Mouse (Mus musculus) forebrain, embryonic 10.5 days (tissue): Measurements from ENCODE around the gene Riiad1. TPM values are rescaled to one million over a fixed set of nuclear protein-coding genes. Genes with fewer than 3 reads are reported as not detected.

Source experiments
- DNase-seq: peaks from one replicate; pipeline ENCODE4 v3.0.0-alpha.2; 2017; ENCODE audit warnings: low spot score; ENCODE audit errors: extremely low spot score
- H3K27ac ChIP-seq: fragments of 300-500 bp; sonication (generic); 2 replicates; pipeline ENCODE4 v1.5.1; 2016; ENCODE audit warnings: mild to moderate bottlenecking
- H3K27me3 ChIP-seq: fragments of 300-500 bp; sonication (generic); 2 replicates; pipeline ENCODE4 v1.6.1; 2016; ENCODE audit warnings: mild to moderate bottlenecking; ENCODE audit not compliant: poor library complexity, severe bottlenecking
- H3K36me3 ChIP-seq: fragments of 300-500 bp; sonication (generic); replicated peaks from 2 replicates; pipeline ENCODE4 v1.6.1; 2016; ENCODE audit warnings: mild to moderate bottlenecking, moderate library complexity
- H3K4me1 ChIP-seq: fragments of 300-500 bp; sonication (generic); 2 replicates; pipeline ENCODE4 v1.6.1; 2016
- H3K4me3 ChIP-seq: fragments of 300-500 bp; sonication (generic); 2 replicates; pipeline ENCODE4 v1.5.1; 2016; ENCODE audit warnings: mild to moderate bottlenecking, moderate library complexity
- H3K9me3 ChIP-seq: fragments of 300-500 bp; sonication (generic); 2 replicates; pipeline ENCODE4 v1.6.1; 2016; ENCODE audit warnings: mild to moderate bottlenecking, moderate library complexity
- WGBS: fragments of 180-500 bp; shearing (Covaris S2); methylation state at CpG from one replicate; pipeline ENCODE4 v1.1.7; 2016; 5-methylcytosine and 5-hydroxymethylcytosine counted together
- polyA plus RNA-seq: library from polyadenylated mRNA; unstranded; fragments of >200 nt; fragmentation: Nextera tagmentation; extraction: Ambion mirVana; gene quantifications from 2 replicates; pipeline ENCODE4 v1.2.1, GENCODE M21; 2016

Gene Riiad1
- polyA plus RNA-seq, 1 experiment from 2014 or later = 6.0 TPM

DNA sequence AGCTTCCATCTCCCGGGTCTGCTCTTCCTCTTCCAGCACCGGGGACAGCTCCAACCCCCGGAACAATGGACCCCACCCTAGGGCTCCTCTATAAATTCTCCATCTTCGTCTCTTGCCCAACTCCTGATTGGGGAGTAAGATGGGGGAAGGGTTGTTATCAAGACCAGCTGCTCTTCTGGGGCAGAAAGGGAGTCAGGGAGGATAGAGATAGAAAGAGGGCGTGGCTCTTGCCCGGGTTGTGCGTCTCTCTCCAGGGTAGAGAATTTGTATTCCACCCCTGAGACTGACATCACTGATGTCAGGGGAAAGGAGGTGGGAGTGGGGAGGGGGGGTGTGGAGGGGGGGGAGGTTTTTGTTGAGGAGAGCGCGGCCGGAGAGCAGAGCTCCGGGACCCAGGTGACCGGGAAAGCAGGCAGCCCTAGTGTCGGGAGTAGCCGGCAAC is 2.1 kb downstream of the Riiad1 start, which contains the start of gene Celf3:
Gene Celf3, plus strand, starts transcription at position 315 of the 442 bp plus-strand sequence.
- peak; percentile 70 for DNase-seq
- Histone ChIP-seq H3K4me1 (peaks cover 82% of the 10 kb centered on the region), H3K4me3 (peak within 1 kb of the TSS; percentile 59), H3K27ac (peak within 1 kb of the TSS; percentile 86), H3K36me3 (no peaks in the 10 kb centered on the region), H3K9me3 (no peaks in the 10 kb centered on the region), H3K27me3 (peaks cover 43% of the 10 kb centered on the region)
- WGBS = 1% methylated on average over 14 of the region's 14 CpGs

DNA sequence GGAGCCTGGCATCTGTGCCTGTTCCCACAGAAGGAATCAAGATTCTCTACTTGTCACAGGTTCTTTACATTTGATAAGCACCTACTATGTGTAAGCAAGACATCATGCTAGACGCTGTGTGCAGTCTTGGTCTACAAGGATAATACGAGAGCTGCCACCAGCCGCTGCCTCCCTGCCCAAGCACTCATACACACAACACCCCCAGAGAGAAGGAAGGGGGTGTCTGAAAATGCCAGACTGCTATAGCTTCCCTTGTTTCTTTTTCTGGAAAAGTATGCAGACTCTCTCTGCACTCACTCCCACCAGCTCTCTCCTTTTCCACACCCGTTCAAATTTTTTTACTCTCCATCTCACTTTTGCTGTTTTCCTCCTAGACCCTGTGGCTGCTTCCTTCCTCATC is 2.7 kb downstream of the Riiad1 start:
- 56% methylated on average over 4 of the region's 4 CpGs for WGBS
- Histone ChIP-seq H3K4me1 (peaks cover 82% of the 10 kb centered on the region), H3K4me3 (peak overlapping the region; percentile 59; the same call in 1 of the 2 replicates), H3K9me3 (no peaks in the 10 kb centered on the region), H3K36me3 (no peaks in the 10 kb centered on the region), H3K27me3 (peaks cover 44% of the 10 kb centered on the region), H3K27ac (peak overlapping the region; percentile 86)
- no peak for DNase-seq

DNA sequence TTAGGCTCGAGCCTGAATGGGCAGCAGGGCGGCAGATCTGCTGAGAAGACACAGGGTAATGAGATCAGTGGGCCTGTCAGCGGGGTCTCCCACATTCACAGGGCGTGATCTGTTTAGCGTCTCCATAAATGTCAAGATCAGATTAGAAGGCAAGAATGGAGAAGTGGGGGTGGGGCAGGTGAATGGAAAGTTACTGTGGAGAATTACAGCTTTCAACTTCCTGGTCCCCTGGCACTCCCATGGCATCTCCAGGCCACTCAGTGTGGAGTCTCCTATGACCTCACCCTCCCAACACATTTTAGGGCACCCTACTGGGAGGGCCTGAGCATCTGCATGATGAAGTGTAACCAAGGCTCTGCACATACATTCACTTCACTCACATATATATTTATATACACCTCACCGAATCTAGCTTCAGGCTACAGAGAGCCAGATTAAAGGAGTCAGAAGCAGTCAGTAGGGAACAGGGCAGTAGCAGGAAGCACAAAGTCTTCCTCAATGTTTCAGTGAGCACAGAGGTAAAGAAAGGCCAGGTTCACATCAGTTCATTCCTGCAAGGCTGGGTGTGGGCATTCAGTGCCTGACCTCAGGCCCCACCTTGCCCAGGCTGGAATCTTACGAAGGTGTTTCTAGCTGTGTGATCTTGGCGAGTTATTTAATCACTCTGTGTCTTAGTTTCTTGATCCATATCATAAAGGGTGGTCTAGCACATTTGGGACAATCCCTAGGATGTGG is 3.7 kb downstream of the Riiad1 start:
- no peak overlapping the region for H3K4me3 ChIP-seq
- WGBS = 80% methylated on average over 8 of the region's 8 CpGs
- no peaks in the 10 kb centered on the region for H3K9me3 ChIP-seq
- no peak for DNase-seq
- peaks cover 40% of the 10 kb centered on the region for H3K27me3 ChIP-seq
- no peak overlapping the region for H3K27ac ChIP-seq
- no peaks in the 10 kb centered on the region for H3K36me3 ChIP-seq
- peaks cover 77% of the 10 kb centered on the region for H3K4me1 ChIP-seq

DNA sequence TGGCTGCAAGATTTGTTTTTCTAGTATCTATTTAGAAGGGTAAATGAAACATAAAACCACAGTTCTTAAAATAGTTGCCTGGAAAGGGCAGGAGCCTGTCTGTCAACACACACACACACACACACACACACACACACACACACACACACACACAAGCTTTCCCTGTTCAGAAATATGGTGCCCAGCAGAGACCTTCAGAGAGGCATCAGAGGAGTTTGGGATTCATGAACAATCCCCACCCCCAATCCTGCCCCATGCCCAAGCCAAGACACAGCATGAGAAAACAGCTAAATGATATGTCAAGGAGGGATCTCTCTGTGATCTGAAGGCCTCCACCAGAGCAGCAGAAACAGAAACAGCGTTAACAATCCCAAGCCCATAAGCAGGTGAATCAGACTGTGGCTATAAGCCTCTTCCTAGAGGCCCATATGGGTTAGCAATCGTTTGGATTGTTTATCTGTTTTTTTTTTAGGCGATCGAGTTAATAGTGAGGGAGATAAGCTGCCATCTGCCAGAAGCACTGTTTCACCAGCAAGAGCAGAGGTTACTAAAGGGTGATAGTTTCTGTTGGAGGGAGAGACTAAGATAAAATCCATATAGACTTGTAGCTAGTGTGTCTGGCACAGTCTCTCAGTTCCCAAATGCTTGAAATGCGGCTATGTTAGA is 6.4 kb downstream of the Riiad1 start:
- no peaks in the 10 kb centered on the region for H3K36me3 ChIP-seq
- H3K4me3 ChIP-seq = no peak overlapping the region
- H3K27me3 ChIP-seq = peaks cover 12% of the 10 kb centered on the region
- 87% methylated on average over 5 of the region's 5 CpGs for WGBS
- H3K4me1 ChIP-seq = peaks cover 55% of the 10 kb centered on the region
- H3K27ac ChIP-seq = no peak overlapping the region
- no peaks in the 10 kb centered on the region for H3K9me3 ChIP-seq
- no peak for DNase-seq

DNA sequence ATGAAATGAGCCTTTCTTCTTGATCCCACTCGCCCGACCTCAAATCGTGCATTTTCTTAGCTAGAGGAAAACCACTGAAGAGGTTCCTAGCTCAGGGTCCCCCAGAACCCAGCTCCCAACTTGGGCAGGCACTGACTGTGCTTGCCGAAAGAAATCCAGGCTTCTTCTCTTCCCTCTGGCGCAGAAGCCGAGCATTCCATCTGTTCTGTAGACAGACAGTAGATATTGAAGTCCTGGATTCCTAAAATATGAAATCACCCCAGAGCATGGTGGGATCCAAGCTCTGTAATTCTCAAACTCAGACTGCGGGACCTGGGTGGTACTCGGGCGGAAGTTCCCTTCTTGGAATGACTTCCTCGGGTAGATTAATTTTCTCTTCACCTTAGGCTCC is 7.0 kb downstream of the Riiad1 start:
- no peak for DNase-seq
- 55% methylated on average over 10 of the region's 10 CpGs for WGBS
- H3K27ac ChIP-seq = peak overlapping the region; percentile 74
- H3K4me1 ChIP-seq = peaks cover 49% of the 10 kb centered on the region
- H3K36me3 ChIP-seq = no peaks in the 10 kb centered on the region
- peaks cover 9% of the 10 kb centered on the region; the same call in 1 of the 2 replicates for H3K27me3 ChIP-seq
- peak overlapping the region; percentile 45; the same call in 1 of the 2 replicates for H3K4me3 ChIP-seq
- H3K9me3 ChIP-seq = no peaks in the 10 kb centered on the region

DNA sequence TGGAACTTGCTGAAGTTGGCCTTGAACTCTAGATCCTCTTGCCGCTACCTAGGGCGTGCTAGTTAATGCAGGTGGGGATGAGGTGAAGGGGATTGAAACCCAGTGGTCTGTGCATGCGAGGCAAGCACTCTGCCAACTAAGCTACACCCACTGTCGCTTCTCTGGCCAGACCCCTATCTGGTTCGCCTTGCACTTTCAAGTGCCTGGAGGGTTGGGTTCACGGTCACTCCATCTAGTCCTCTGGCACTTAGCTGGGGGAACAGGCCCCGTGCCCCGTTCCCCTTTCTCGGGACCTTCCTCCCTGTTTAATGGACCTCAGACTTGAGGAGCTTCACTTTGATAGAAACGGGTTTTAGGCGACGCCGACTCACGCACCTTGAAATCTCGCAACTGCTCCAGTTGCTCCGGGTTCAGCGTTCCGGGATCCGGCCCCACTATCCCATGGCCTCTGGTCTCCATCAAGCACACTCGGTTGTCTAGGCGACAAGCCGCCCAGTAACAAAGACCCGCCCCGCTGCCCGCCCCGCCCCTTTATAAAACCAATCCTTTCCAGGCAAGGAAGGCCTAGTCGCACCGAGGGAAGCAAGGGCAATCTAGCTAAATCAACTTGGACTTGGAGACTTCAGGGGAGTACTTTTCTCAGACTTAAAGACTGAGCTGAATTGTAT is 7.6 kb downstream of the Riiad1 start:
- peaks cover 44% of the 10 kb centered on the region for H3K4me1 ChIP-seq
- peak; percentile 80 for DNase-seq
- peaks cover 8% of the 10 kb centered on the region; the same call in 1 of the 2 replicates for H3K27me3 ChIP-seq
- 11% methylated on average over 28 of the region's 28 CpGs for WGBS
- no peaks in the 10 kb centered on the region for H3K9me3 ChIP-seq
- peak overlapping the region; percentile 45 for H3K4me3 ChIP-seq
- no peaks in the 10 kb centered on the region for H3K36me3 ChIP-seq
- H3K27ac ChIP-seq = peak overlapping the region; percentile 74

DNA sequence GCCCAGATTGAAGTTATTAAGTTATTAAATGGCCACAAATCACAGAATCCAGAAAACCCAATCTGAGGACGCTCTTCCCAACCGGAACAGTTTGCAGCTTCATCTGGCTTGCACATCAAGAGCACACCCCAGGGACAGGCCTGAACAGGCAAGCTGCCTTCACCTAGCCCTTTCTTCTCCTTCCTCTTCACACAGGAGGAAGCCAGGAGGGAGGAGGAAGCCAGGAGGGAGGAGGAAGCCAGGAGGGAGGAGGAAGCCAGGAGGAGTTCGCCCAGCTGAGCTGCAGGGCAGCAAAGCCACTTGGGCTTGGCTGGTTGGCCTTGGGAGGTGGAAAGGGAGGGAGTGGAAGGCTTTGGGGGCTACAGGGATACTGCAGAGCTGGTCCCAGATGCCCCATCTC is 11.2 kb downstream of the Riiad1 start:
- Histone ChIP-seq H3K9me3 (no peaks in the 10 kb centered on the region), H3K27ac (0 out of 2 replicates have a peak overlapping the region, but pooled peaks have one; percentile 25), H3K4me1 (peaks cover 57% of the 10 kb centered on the region), H3K4me3 (no peak overlapping the region), H3K27me3 (peaks cover 8% of the 10 kb centered on the region; the same call in 1 of the 2 replicates), H3K36me3 (no peaks in the 10 kb centered on the region)
- DNase-seq = no peak
- 53% methylated on average over 3 of the region's 3 CpGs for WGBS

DNA sequence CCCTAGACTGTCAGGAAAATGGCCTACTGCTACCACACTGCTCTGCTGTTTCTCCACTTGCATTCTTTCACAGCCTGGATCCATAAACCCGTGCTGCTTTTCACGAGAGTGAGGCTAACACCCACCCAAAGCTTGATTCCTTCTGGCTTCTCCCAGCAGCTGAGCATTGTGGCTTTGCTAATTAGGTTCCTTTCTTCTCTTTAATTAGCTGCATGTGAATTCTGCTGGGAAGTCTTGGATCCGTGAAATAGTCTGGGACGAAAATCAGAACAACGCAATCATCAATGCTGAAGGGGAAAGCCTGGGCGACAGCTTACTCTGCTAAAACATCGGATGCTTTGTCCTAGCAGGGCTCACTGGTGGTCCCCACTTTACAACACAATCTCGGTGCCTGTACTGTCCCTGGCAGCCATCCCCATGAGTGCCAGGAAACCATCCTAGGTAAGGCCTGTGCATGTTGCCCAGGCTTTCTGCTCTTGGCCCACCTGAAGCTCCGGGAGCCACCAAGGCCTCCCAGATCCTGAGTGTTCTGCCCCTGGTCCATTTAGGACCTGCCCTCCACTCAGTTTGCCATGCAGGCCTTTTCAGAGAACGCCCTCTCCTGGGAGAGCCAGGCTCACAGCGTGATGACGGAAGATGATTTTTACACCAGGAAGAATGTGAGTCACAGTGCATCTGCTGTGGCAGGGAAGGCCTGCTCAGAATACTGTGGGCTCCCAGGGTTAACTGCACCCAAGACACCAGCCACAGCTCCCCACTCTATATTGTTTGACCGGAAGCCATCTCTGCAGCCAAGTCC is 14.3 kb downstream of the Riiad1 start:
- Histone ChIP-seq H3K27ac (peak overlapping the region; percentile 84), H3K4me3 (no peak overlapping the region), H3K27me3 (peaks cover 4% of the 10 kb centered on the region; the same call in 1 of the 2 replicates), H3K9me3 (no peaks in the 10 kb centered on the region), H3K4me1 (peaks cover 50% of the 10 kb centered on the region), H3K36me3 (no peaks in the 10 kb centered on the region)
- 43% methylated on average over 13 of the region's 13 CpGs for WGBS
- DNase-seq = no peak

DNA sequence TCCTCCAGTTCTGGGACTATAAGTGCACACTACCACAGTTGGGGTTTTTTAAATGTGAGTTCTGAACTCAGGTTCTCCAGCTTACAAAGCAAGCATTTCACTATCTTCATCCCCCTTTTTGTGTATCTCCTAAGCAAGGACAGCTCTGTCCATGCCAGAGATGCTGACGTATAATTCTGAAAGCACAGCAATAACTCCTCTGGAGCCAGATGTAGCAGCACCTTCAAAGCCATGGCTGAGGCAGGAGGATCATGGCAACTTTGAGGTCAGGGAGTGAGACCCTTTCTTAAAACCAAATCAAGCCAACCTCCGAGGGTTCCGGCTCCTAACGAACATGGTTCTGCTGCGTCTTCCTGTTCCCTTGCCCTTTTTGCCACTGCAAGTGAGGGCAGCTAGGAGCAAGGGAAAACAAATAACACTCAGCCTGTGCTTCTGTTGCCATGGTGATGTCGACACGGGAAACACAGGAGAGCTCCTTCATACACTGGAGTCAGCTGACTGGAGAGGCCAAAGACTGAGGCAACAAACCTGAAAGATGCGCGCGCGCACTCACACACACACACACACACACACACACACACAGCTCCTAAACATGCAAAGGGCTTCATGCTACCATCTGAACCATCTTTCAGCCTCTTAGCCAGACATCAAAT is 16.1 kb downstream of the Riiad1 start:
- peak; percentile 54 for DNase-seq
- no peaks in the 10 kb centered on the region for H3K36me3 ChIP-seq
- H3K4me3 ChIP-seq = no peak overlapping the region
- H3K27me3 ChIP-seq = peaks cover 4% of the 10 kb centered on the region; the same call in 1 of the 2 replicates
- peaks cover 48% of the 10 kb centered on the region for H3K4me1 ChIP-seq
- H3K9me3 ChIP-seq = no peaks in the 10 kb centered on the region
- 52% methylated on average over 11 of the region's 11 CpGs for WGBS
- H3K27ac ChIP-seq = peak overlapping the region; percentile 81

DNA sequence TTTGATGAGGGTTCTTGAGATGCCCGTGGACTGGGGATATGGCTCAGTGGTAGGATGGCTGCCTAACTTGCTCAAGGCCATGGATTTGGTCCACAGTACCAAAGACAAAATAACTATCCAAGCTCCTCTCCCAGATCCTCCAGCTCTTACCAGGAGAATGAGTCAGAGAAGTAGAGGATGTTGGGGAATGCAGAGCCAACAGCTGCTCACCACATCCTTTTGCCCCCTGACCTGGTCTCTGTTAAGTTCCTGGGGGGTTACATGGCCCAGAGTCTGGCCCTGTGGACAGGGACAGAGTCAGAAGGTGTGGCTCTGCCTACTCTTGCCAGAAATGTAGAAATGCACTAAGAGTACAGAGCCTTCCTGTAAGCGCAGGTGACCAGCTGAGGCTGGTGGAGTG is 20.3 kb downstream of the Riiad1 start:
- DNase-seq = no peak
- peaks cover 11% of the 10 kb centered on the region for H3K27me3 ChIP-seq
- H3K36me3 ChIP-seq = no peaks in the 10 kb centered on the region
- WGBS = 95% methylated on average over 2 of the region's 2 CpGs
- H3K9me3 ChIP-seq = peaks cover 6% of the 10 kb centered on the region; the same call in 1 of the 2 replicates
- no peak overlapping the region for H3K27ac ChIP-seq
- H3K4me3 ChIP-seq = no peak overlapping the region
- peaks cover 29% of the 10 kb centered on the region for H3K4me1 ChIP-seq

DNA sequence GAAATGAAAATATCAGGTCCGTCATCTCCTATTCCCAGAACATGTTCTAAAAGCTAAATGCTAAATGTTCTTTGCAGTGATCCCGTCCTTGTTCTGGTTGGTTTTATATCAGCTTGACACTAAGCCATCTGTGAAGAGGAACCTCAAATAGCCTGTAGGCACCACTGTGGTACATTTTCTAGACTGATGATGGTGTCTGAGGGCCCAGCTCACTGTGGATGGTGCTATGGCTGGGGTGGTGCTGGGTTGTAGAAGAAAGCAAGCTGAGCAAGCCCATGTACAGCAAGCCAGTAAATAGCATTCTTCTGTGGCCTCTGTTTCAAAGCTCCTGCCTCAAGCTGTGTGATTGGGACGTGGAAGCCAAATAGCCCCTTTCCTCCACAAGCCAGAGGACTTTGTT is 23.1 kb downstream of the Riiad1 start:
- peaks cover 6% of the 10 kb centered on the region; the same call in 1 of the 2 replicates for H3K9me3 ChIP-seq
- 84% methylated on average over 3 of the region's 3 CpGs for WGBS

More for the DNA sequence above, 23.1 kb downstream of the Riiad1 start:
- Histone ChIP-seq H3K27me3 (peaks cover 11% of the 10 kb centered on the region), H3K36me3 (no peaks in the 10 kb centered on the region), H3K4me1 (peaks cover 12% of the 10 kb centered on the region), H3K27ac (no peak overlapping the region), H3K4me3 (no peak overlapping the region)
- no peak for DNase-seq
